Mouse (Mus musculus) urinary bladder, postnatal 10 days (tissue): ENCODE measurements around the gene Fam171a1.

Experiments
- DNase-seq: peaks from one replicate; pipeline ENCODE4 v3.0.0; 2022; ENCODE audit warnings: low spot score

Gene Fam171a1

GRCm38 (mm10) chr2:3273349-3273748, 159.3 kb downstream of the Fam171a1 start:
- DNase-seq = no peak

DNA sequence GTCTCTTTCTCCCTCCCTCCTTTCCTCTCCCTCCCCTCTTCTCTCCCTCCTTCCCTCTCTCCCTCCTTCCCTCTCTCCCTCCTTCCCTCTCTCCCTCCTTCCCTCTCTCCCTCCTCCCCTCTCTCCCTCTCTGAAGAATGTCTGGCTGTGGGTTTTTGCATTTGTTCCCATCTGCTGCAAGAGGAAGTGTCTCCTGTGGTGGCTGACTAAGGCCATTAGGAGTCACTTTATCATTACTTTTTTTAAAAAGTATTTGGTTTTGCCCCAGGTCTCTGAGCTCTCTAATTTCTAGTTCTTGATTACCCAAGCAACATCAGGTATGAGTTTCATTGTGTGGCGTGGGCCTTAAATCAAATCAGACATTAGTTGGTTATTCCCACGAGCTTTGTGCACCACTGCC, 162.1 kb downstream of the Fam171a1 start:
- no peak for DNase-seq
